7 mouse cellular contexts compared by ENCODE assay signal in the genomic region with DNA sequence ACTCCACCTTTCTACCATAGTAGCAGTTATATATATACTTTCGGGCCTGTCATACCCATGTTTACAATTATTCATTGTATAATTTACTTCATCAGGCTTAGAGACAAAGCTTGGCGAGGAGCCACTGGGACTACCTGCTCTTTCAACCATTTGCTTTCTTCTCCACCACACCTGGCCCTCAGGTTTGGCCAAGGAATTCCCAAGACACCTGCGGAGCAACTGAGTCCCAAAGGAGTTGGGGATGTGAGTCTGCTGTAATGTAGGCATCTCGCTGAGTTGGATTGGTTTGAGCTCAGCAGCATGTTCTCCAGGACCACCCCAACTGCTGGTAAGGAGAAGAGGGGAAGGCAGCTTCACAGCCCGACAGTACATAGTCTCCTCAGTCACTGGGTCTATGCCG. TPM values are rescaled to one million over a fixed set of nuclear protein-coding genes. Genes with fewer than 3 reads are reported as not detected.
DNase-seq lines count a peak whose midpoint lies in the region; ATAC-seq and TF ChIP-seq lines count a peak whose summit lies in the region.

A gene (plus strand): TSS at position 239 of the 400 bp plus-strand sequence.

- peaks cover 11% of the 10 kb centered on the region for H3K36me3 ChIP-seq in E14TG2a.4 (ENCODE audit: insufficient read depth, low read length)
- H3K36me3 ChIP-seq in forebrain, embryonic 14.5 days (ENCODE audit: control insufficient read depth, insufficient read depth, low read length) = peaks cover 2% of the 10 kb centered on the region; the same call in 1 of the 2 replicates
- peaks cover 17% of the 10 kb centered on the region for H3K36me3 ChIP-seq in hindbrain, embryonic 10.5 days
- H3K36me3 ChIP-seq in liver, embryonic 12.5 days = peaks cover 7% of the 10 kb centered on the region
- peaks cover 3% of the 10 kb centered on the region; the same call in 1 of the 2 replicates for H3K36me3 ChIP-seq in stomach, postnatal 0 days (ENCODE audit: control insufficient read depth, insufficient read depth, low read length)

- no peak for DNase-seq in forebrain, embryonic 14.5 days (ENCODE audit: low spot score)
- no peak for DNase-seq in hindbrain, embryonic 10.5 days (ENCODE audit: low spot score)
- DNase-seq in stomach, postnatal 0 days (ENCODE audit: low spot score) = no peak
- no peak for DNase-seq in cerebellum, postnatal 4 days (ENCODE audit: low spot score in 2 of 2)

- H3K9me3 ChIP-seq in E14TG2a.4 (ENCODE audit: low read length) = no peaks in the 10 kb centered on the region
- no peaks in the 10 kb centered on the region for H3K9me3 ChIP-seq in forebrain, embryonic 14.5 days (replicated peaks; ENCODE audit: control insufficient read depth, low read length)
- no peaks in the 10 kb centered on the region for H3K9me3 ChIP-seq in hindbrain, embryonic 10.5 days
- H3K9me3 ChIP-seq in liver, embryonic 12.5 days (replicated peaks) = no peaks in the 10 kb centered on the region
- H3K9me3 ChIP-seq in stomach, postnatal 0 days (ENCODE audit: control insufficient read depth, low read length) = no peaks in the 10 kb centered on the region

- no peak within 1 kb of the TSS for H3K27ac ChIP-seq in forebrain, embryonic 14.5 days (ENCODE audit: low read depth, low read length)
- peak within 1 kb of the TSS; percentile 98; the same call in 1 of the 2 replicates for H3K27ac ChIP-seq in hindbrain, embryonic 10.5 days
- no peak within 1 kb of the TSS for H3K27ac ChIP-seq in liver, embryonic 12.5 days
- H3K27ac ChIP-seq in stomach, postnatal 0 days (replicated peaks) = peak within 1 kb of the TSS; percentile 93

- no peak for TF ChIP-seq EP300 in stomach, postnatal 0 days (optimal IDR thresholded peaks at IDR 0.05)

- H3K4me3 ChIP-seq in E14TG2a.4 (replicated peaks; ENCODE audit: low read length) = peak within 1 kb of the TSS; percentile 95
- peak within 1 kb of the TSS; percentile 96 for H3K4me3 ChIP-seq in forebrain, embryonic 14.5 days (ENCODE audit: low read depth, low read length)
- peak within 1 kb of the TSS; percentile 96 for H3K4me3 ChIP-seq in hindbrain, embryonic 10.5 days
- peak within 1 kb of the TSS; percentile 92 for H3K4me3 ChIP-seq in liver, embryonic 12.5 days
- H3K4me3 ChIP-seq in stomach, postnatal 0 days (ENCODE audit: low read depth, low read length) = peak within 1 kb of the TSS; percentile 98

- no peaks in the 10 kb centered on the region for H3K27me3 ChIP-seq in E14TG2a.4 (ENCODE audit: insufficient read depth, low read length)
- no peaks in the 10 kb centered on the region for H3K27me3 ChIP-seq in forebrain, embryonic 14.5 days (replicated peaks; ENCODE audit: control insufficient read depth, insufficient read depth, low read length)
- H3K27me3 ChIP-seq in hindbrain, embryonic 10.5 days (ENCODE audit: insufficient read depth, poor library complexity, severe bottlenecking) = no peaks in the 10 kb centered on the region
- H3K27me3 ChIP-seq in liver, embryonic 12.5 days (replicated peaks) = no peaks in the 10 kb centered on the region
- no peaks in the 10 kb centered on the region for H3K27me3 ChIP-seq in stomach, postnatal 0 days (ENCODE audit: control insufficient read depth, insufficient read depth, low read length)

- H3K4me2 ChIP-seq in forebrain, embryonic 14.5 days (ENCODE audit: low read length) = peak within 1 kb of the TSS; percentile 37
- H3K4me2 ChIP-seq in liver, embryonic 12.5 days = peak within 1 kb of the TSS; percentile 76
- peak within 1 kb of the TSS; percentile 58 for H3K4me2 ChIP-seq in stomach, postnatal 0 days (replicated peaks; ENCODE audit: low read depth)

- ATAC-seq in CD4-positive, CD25-positive, alpha-beta regulatory T cell, adult 4 months = no peak
- ATAC-seq in forebrain, embryonic 14.5 days = no peak
- ATAC-seq in liver, embryonic 12.5 days = no peak
- no peak for ATAC-seq in stomach, postnatal 0 days (ENCODE audit: low FRiP score, low TSS enrichment)

- TF ChIP-seq CTCF in E14TG2a.4 (conservative IDR thresholded peaks at IDR 0.05; ENCODE audit: low read length) = no peak
- TF ChIP-seq CTCF in stomach, postnatal 0 days (IDR thresholded peaks at IDR 0.05; ENCODE audit: low read depth) = no peak

- 85% methylated on average over 6 of the region's 6 CpGs for WGBS in forebrain, embryonic 14.5 days
- 84% methylated on average over 6 of the region's 6 CpGs for WGBS in hindbrain, embryonic 10.5 days
- WGBS in liver, embryonic 12.5 days (ENCODE audit: insufficient replicate concordance) = 69% methylated on average over 6 of the region's 6 CpGs
- 85% methylated on average over 6 of the region's 6 CpGs for WGBS in stomach, postnatal 0 days

- peak within 1 kb of the TSS; percentile 95 for H3K9ac ChIP-seq in forebrain, embryonic 14.5 days (ENCODE audit: low read length)
- peak within 1 kb of the TSS; percentile 92 for H3K9ac ChIP-seq in liver, embryonic 12.5 days
- H3K9ac ChIP-seq in stomach, postnatal 0 days (ENCODE audit: low read length) = no peak within 1 kb of the TSS

- H3K4me1 ChIP-seq in E14TG2a.4 (replicated peaks; ENCODE audit: low read depth, low read length) = peaks cover 43% of the 10 kb centered on the region
- peaks cover 10% of the 10 kb centered on the region; the same call in 1 of the 2 replicates for H3K4me1 ChIP-seq in forebrain, embryonic 14.5 days (ENCODE audit: control insufficient read depth, insufficient read depth, low read length)
- H3K4me1 ChIP-seq in hindbrain, embryonic 10.5 days (replicated peaks) = peaks cover 21% of the 10 kb centered on the region
- H3K4me1 ChIP-seq in liver, embryonic 12.5 days = peaks cover 20% of the 10 kb centered on the region
- H3K4me1 ChIP-seq in stomach, postnatal 0 days (replicated peaks; ENCODE audit: control insufficient read depth, insufficient read depth) = 0 out of 2 replicates have a peak, but pooled peaks cover 5% of the 10 kb centered on the region

RNA-seq across cellular contexts. Expression of the gene that starts here (rescaled TPM):
- 100 to 1,000 TPM; 123 to 134 TPM for polyA plus RNA-seq in CD4-positive, CD25-positive, alpha-beta regulatory T cell, adult 4 months (2017; shearing (Covaris generic))
- polyA plus RNA-seq in forebrain, embryonic 14.5 days (2014; fragmentation: Nextera tagmentation; extraction: Ambion mirVana) = 147 and 161 TPM in 2 replicates
- 136 and 149 TPM in 2 replicates for polyA plus RNA-seq in hindbrain, embryonic 10.5 days (2016; fragmentation: Nextera tagmentation; extraction: Ambion mirVana)
- polyA plus RNA-seq in liver, embryonic 12.5 days (2016; fragmentation: Nextera tagmentation; extraction: Ambion mirVana) = 85.9 and 92.8 TPM in 2 replicates
- 119 and 134 TPM in 2 replicates for polyA plus RNA-seq in stomach, postnatal 0 days (2015; fragmentation: Nextera tagmentation; extraction: Ambion mirVana)

Comparison
In these comparisons a context has a peak if more than half of its experiments do, and no peak if none do; other contexts are left out.
1. H3K27ac ChIP-seq: peak in hindbrain, embryonic 10.5 days (single experiment) and stomach, postnatal 0 days (single experiment); none in forebrain, embryonic 14.5 days (single experiment) and liver, embryonic 12.5 days (single experiment).
2. Peak in every context shown above with its lines, with median percentiles within 50 percentile points of each other: H3K4me3 ChIP-seq and H3K4me2 ChIP-seq.